Mouse (Mus musculus) forebrain, embryonic 13.5 days (tissue): Measurements from ENCODE around the gene Ctnnd1. TPM values are rescaled to one million over a fixed set of nuclear protein-coding genes. Genes with fewer than 3 reads are reported as not detected.

Experiments
- ATAC-seq: fragments of 200-750 bp; cut with Nextera tagmentation; 2 replicates; pipeline ENCODE4 v1.8.0; 2017
- H3K27ac ChIP-seq: fragments of 300-500 bp; sonication (generic); 2 replicates; pipeline ENCODE4 v1.5.1; 2015; ENCODE audit warnings: inconsistent platforms, mild to moderate bottlenecking, moderate library complexity
- H3K27me3 ChIP-seq: fragments of 300-500 bp; sonication (generic); 2 replicates; pipeline ENCODE4 v1.6.1; 2015; ENCODE audit warnings: mild to moderate bottlenecking, inconsistent platforms
- H3K36me3 ChIP-seq: fragments of 300-500 bp; sonication (generic); 2 replicates; pipeline ENCODE4 v1.6.1; 2015; ENCODE audit warnings: mild to moderate bottlenecking, inconsistent platforms; ENCODE audit not compliant: poor library complexity, severe bottlenecking
- H3K4me1 ChIP-seq: fragments of 300-500 bp; sonication (generic); 2 replicates; pipeline ENCODE4 v1.6.1; 2015; ENCODE audit warnings: inconsistent platforms
- H3K4me2 ChIP-seq: fragments of 300-500 bp; sonication (generic); 2 replicates; pipeline ENCODE4 v1.6.1; 2015; ENCODE audit warnings: inconsistent platforms, mild to moderate bottlenecking, moderate library complexity
- H3K4me3 ChIP-seq: fragments of 300-500 bp; sonication (generic); 2 replicates; pipeline ENCODE4 v1.5.1; 2015; ENCODE audit warnings: mild to moderate bottlenecking, inconsistent platforms
- H3K9ac ChIP-seq: fragments of 300-500 bp; sonication (generic); 2 replicates; pipeline ENCODE4 v1.6.1; 2015; ENCODE audit warnings: mild to moderate bottlenecking, inconsistent platforms
- H3K9me3 ChIP-seq: fragments of 300-500 bp; sonication (generic); replicated peaks from 2 replicates; pipeline ENCODE4 v1.6.1; 2016; ENCODE audit warnings: inconsistent platforms
- WGBS: fragments of 180-500 bp; shearing (Covaris S2); methylation state at CpG from one replicate; pipeline ENCODE4 v1.1.7; 2015; 5-methylcytosine and 5-hydroxymethylcytosine counted together
- polyA plus RNA-seq: library from polyadenylated mRNA; unstranded; fragments of >200 nt; fragmentation: Nextera tagmentation; extraction: Ambion mirVana; gene quantifications from 2 replicates; pipeline ENCODE4 v1.2.1, GENCODE M21; 2015

The Ctnnd1 gene
- polyA plus RNA-seq, 1 experiment from 2014 or later = 31.6 TPM

DNA sequence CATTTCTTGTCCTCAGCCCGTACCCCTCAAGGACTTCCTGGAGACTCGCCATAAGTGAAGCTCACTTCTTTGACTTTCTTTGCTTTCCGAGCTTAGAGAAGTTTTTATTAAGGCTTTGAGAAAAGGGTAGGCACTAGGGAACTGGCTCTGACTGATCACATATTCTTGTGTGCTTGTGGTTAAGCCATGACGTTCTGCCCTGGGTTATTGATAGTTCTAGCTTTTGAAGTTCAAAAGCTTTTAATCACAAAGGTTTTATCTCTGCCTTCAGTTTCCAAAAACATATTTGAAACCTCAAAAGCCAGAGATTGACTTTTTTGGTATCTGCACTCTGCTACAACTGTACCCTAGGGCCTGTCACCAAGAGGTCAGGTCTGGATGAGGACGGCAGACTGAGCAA, 68.3 kb downstream of the Ctnnd1 start:
- Histone ChIP-seq H3K4me2 (no peak overlapping the region), H3K9ac (no peak overlapping the region), H3K9me3 (no peaks in the 10 kb centered on the region), H3K4me3 (no peak overlapping the region), H3K27ac (no peak overlapping the region), H3K4me1 (no peaks in the 10 kb centered on the region), H3K36me3 (no peaks in the 10 kb centered on the region), H3K27me3 (no peaks in the 10 kb centered on the region)
- ATAC-seq = no peak
- WGBS = 92% methylated on average over 5 of the region's 5 CpGs

DNA sequence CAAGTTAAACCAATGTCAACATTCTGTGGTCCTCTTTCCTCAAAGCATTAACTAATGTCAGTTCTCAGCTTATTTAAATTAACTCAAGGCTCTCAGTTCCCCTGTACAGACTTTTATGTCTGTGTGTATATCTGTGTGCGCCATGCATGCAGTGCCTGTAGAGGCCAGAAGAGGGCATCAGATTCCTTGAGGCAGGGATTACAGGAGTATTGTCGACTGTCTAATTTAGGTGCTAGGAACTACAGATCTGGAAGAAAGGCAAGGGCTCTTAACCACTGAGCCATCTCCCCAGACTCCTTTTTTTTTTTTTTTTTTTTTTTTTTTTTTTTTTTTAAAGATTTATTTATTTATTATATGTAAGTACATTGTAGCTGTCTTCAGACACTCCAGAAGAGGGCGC, 69.4 kb downstream of the Ctnnd1 start:
- Histone ChIP-seq H3K27me3 (no peaks in the 10 kb centered on the region), H3K36me3 (no peaks in the 10 kb centered on the region), H3K4me2 (no peak overlapping the region), H3K4me3 (no peak overlapping the region), H3K9me3 (no peaks in the 10 kb centered on the region), H3K9ac (no peak overlapping the region), H3K27ac (no peak overlapping the region), H3K4me1 (no peaks in the 10 kb centered on the region)
- 92% methylated on average over 2 of the region's 3 CpGs for WGBS
- no peak for ATAC-seq

DNA sequence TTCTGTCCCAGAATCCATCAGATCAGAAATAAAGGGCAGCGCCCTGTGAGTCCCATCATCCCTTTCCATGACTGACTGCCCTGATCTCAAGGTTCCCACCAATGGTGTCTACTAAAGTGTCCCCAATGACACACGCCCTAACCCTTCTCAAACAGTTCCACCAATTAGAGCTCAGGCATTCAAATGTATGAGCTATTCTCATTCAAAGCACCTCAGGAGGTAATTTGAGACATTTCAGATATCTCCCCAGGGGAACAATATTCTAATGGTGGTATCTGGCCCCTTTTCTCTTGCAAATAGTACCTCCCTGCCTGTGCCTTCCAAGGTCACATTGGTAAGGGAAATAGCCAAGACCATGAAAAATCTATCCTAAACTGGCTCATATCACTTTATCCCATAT, 71.3 kb downstream of the Ctnnd1 start:
- H3K27me3 ChIP-seq = no peaks in the 10 kb centered on the region
- no peaks in the 10 kb centered on the region for H3K4me1 ChIP-seq
- no peak overlapping the region for H3K27ac ChIP-seq
- H3K9ac ChIP-seq = no peak overlapping the region
- no peak for ATAC-seq
- no peak overlapping the region for H3K4me2 ChIP-seq
- H3K36me3 ChIP-seq = no peaks in the 10 kb centered on the region
- 87% methylated on average over 2 of the region's 2 CpGs for WGBS
- H3K9me3 ChIP-seq = no peaks in the 10 kb centered on the region
- no peak overlapping the region for H3K4me3 ChIP-seq

DNA sequence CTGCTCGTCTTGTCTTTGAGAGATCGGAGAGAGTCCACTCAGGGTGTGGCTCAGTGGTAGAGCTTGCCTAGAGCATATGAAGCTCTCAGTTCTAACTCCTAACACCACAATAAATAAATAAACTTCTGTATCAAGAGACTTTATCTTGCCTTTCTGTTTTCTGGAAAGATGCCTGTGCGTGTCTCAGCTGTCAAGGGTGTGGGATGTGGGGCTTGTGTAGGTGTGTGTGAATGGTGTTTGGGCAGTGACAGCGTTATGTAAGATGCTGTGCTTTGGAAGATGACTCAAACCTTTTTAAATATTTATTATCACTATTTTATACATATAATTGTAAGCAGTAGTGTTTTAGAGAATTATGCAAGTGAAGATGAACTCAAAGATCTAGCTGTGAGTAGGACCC, 76.4 kb downstream of the Ctnnd1 start:
- H3K9me3 ChIP-seq = 0 out of 2 replicates have a peak, but pooled peaks cover 5% of the 10 kb centered on the region
- no peaks in the 10 kb centered on the region for H3K4me1 ChIP-seq
- 89% methylated on average over 4 of the region's 4 CpGs for WGBS
- no peak overlapping the region for H3K9ac ChIP-seq
- H3K4me3 ChIP-seq = no peak overlapping the region
- H3K27me3 ChIP-seq = no peaks in the 10 kb centered on the region
- H3K36me3 ChIP-seq = no peaks in the 10 kb centered on the region
- H3K4me2 ChIP-seq = no peak overlapping the region
- no peak overlapping the region for H3K27ac ChIP-seq
- no peak for ATAC-seq

DNA sequence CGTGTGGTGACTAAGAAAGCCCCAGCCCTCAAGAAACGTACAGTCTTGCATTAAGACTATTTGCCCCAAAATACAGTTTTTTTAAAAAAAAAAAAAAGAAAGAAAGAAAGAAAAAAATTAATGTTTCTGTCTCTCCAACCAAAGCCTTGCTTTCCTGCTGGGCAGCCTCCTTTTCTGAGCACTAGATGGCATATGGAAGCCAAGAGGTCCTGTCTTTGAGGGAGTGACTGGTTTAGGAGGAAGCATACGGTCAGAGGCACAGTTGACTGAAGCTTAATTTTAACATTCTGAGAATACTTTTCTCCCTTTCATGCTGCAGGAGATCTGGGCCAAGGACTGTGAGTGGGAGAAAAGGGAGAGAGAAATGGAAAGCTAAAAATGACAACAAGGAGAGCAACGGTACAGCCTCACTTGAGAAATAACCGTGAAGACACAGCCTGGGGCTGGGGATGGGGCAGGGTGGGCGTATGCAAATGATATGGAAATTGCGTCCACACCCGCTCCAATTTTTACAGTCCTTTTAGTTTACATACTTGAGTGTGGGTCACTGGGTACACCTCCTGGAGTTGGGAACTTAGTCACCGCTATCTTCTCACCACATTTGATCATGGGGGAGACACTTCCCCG, 93.6 kb downstream of the Ctnnd1 start:
- Histone ChIP-seq H3K27ac (no peak overlapping the region), H3K9ac (no peak overlapping the region), H3K4me1 (no peaks in the 10 kb centered on the region), H3K4me3 (no peak overlapping the region), H3K27me3 (no peaks in the 10 kb centered on the region), H3K9me3 (no peaks in the 10 kb centered on the region), H3K4me2 (no peak overlapping the region), H3K36me3 (no peaks in the 10 kb centered on the region)
- WGBS = 59% methylated on average over 10 of the region's 10 CpGs
- no peak for ATAC-seq

DNA sequence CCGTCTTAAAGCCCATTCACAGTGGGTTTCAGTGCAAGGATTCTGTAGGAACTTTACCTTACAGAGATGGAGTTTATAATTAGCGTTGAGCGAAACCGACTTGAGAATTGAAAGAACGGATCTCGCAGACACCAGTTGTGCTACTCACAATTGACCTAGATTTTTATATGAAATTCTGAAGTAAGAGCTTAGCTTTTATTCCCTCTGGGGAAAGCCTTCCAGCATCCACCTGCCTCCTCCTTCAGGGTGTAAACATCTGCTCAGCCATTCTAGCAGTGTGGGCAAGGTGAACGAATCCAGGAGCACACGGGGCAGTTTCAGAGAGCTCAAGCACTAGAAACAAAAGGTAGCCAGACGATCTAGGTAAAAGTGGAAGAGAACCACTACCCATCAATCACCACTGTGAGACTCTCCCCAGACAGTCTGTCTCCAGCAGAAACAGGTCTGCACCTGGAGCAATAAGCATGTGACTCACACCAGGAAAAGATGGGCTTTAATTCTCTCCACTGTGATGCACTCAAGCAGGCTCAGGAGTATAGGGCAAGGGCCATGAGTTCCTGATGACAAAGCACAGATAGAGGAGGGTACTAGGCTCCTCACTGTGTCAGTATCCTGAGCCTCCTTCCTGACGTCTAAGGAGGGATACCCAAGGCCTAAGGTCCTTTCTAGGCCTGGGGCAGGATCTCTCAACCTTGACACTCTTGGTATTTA, 99.0 kb downstream of the Ctnnd1 start:
- no peaks in the 10 kb centered on the region for H3K27me3 ChIP-seq
- H3K9me3 ChIP-seq = no peaks in the 10 kb centered on the region
- no peak for ATAC-seq
- H3K4me2 ChIP-seq = no peak overlapping the region
- no peak overlapping the region for H3K4me3 ChIP-seq
- 80% methylated on average over 10 of the region's 10 CpGs for WGBS
- no peaks in the 10 kb centered on the region for H3K36me3 ChIP-seq
- H3K4me1 ChIP-seq = no peaks in the 10 kb centered on the region
- no peak overlapping the region for H3K9ac ChIP-seq
- H3K27ac ChIP-seq = no peak overlapping the region

Other genes starting within 250 kb of the Ctnnd1 start
- 5.6 and 5.7 TPM in 2 replicates for gene Calcrl, start 225.4 kb downstream of the Ctnnd1 start, polyA plus RNA-seq
- 8.5 and 9.7 TPM in 2 replicates for gene Tfpi, start 174.0 kb downstream of the Ctnnd1 start, polyA plus RNA-seq
- 0.25 and 0.31 TPM in 2 replicates for gene Btbd18, start 8.3 kb upstream of the Ctnnd1 start, polyA plus RNA-seq
- 418 and 438 TPM in 2 replicates for gene Selenoh, start 20.0 kb upstream of the Ctnnd1 start, polyA plus RNA-seq
- gene Gm28635, start 27.3 kb upstream of the Ctnnd1 start, polyA plus RNA-seq = not detected in 2 replicates
- gene Med19, start 27.6 kb upstream of the Ctnnd1 start, polyA plus RNA-seq = 54.6 and 56.2 TPM in 2 replicates
- gene Tmx2, start 28.4 kb upstream of the Ctnnd1 start, polyA plus RNA-seq = 179 and 199 TPM in 2 replicates
- 16.5 and 17.7 TPM in 2 replicates for gene Zdhhc5, start 64.4 kb upstream of the Ctnnd1 start, polyA plus RNA-seq
- gene Clp1, start 76.6 kb upstream of the Ctnnd1 start, polyA plus RNA-seq = 35.9 and 36.1 TPM in 2 replicates
- 18.2 and 19.5 TPM in 2 replicates for gene Ypel4, start 83.3 kb upstream of the Ctnnd1 start, polyA plus RNA-seq
- gene Gm19426, start 92.9 kb upstream of the Ctnnd1 start, polyA plus RNA-seq = 6.1 and 7.5 TPM in 2 replicates
- 22.3 and 25.6 TPM in 2 replicates for gene Serping1, start 124.7 kb upstream of the Ctnnd1 start, polyA plus RNA-seq
- 19.1 and 21.1 TPM in 2 replicates for gene Ube2l6, start 148.1 kb upstream of the Ctnnd1 start, polyA plus RNA-seq
- gene Smtnl1, start 171.9 kb upstream of the Ctnnd1 start, polyA plus RNA-seq = 0.09 TPM in 1 of 2 replicates, not detected in the other
- gene Timm10, start 176.2 kb upstream of the Ctnnd1 start, polyA plus RNA-seq = 58.0 and 62.5 TPM in 2 replicates
- gene Slc43a1, start 188.1 kb upstream of the Ctnnd1 start, polyA plus RNA-seq = 5.4 and 7.5 TPM in 2 replicates
- gene Rtn4rl2, start 235.9 kb upstream of the Ctnnd1 start, polyA plus RNA-seq = 3.6 and 5.6 TPM in 2 replicates